Mouse (Mus musculus): ENCODE results near the gene Adck1. TPM values are rescaled to one million over a fixed set of nuclear protein-coding genes. Genes with fewer than 3 reads are reported as not detected.
"Not testable (repeated sequence)": the region's sequence is repeated elsewhere in the genome, so short reads cannot be mapped to it uniquely, and the experiment has no call there.

Adck1 gene
- total RNA-seq (2015; ENCODE audit: low replicate concordance) (1.4 TPM in 1 of 2 replicates, not detected in the other), total RNA-seq (2017; ENCODE audit: low replicate concordance) (0.53 TPM in 1 of 2 replicates, not detected in the other)

GRCm38 (mm10) chr12:88360441-88361119 is at the start of gene Adck1:
Gene Adck1, plus strand, starts transcription at chr12:88360554.
- ATAC-seq (replicated peaks; ENCODE audit: low FRiP score, poor library complexity, severe bottlenecking) = peak; percentile 75

- ATAC-seq (replicated peaks; ENCODE audit: low FRiP score, poor library complexity, severe bottlenecking) = no peak
These were observed 45.8 kb upstream of the Adck1 start for GRCm38 (mm10) chr12:88314556-88314955.

GRCm38 (mm10) chr12:88323926-88324325 is 36.4 kb upstream of the Adck1 start, which contains the start of gene Gm5039:
Gene Gm5039, minus strand, starts transcription at chr12:88324026.
- not testable (repeated sequence) for ATAC-seq (replicated peaks; ENCODE audit: low FRiP score, poor library complexity, severe bottlenecking)

GRCm38 (mm10) chr12:88336662-88337413 is 23.5 kb upstream of the Adck1 start:
- ATAC-seq (replicated peaks; ENCODE audit: low FRiP score, poor library complexity, severe bottlenecking) = not testable (repeated sequence)

GRCm38 (mm10) chr12:88341286-88341685 is 19.1 kb upstream of the Adck1 start:
- ATAC-seq (replicated peaks; ENCODE audit: low FRiP score, poor library complexity, severe bottlenecking) = not testable (repeated sequence)

- ATAC-seq (replicated peaks; ENCODE audit: low FRiP score, poor library complexity, severe bottlenecking) = no peak
These were observed 6.1 kb upstream of the Adck1 start for GRCm38 (mm10) chr12:88354182-88354702.

- no peak for ATAC-seq (replicated peaks; ENCODE audit: low FRiP score, poor library complexity, severe bottlenecking)
These were observed 729 bp downstream of the Adck1 start for GRCm38 (mm10) chr12:88361120-88361445.

GRCm38 (mm10) chr12:88367673-88368072 is 7.3 kb downstream of the Adck1 start:
- no peak for ATAC-seq (replicated peaks; ENCODE audit: low FRiP score, poor library complexity, severe bottlenecking)

- no peak for ATAC-seq (replicated peaks; ENCODE audit: low FRiP score, poor library complexity, severe bottlenecking)
These were observed 8.3 kb downstream of the Adck1 start for GRCm38 (mm10) chr12:88368618-88369017.

- not testable (repeated sequence) for ATAC-seq (replicated peaks; ENCODE audit: low FRiP score, poor library complexity, severe bottlenecking)
These were observed 9.3 kb downstream of the Adck1 start for GRCm38 (mm10) chr12:88369690-88370089.

- ATAC-seq (replicated peaks; ENCODE audit: low FRiP score, poor library complexity, severe bottlenecking) = not testable (repeated sequence)
These were observed 10.0 kb downstream of the Adck1 start for GRCm38 (mm10) chr12:88370321-88370720.

- ATAC-seq (replicated peaks; ENCODE audit: low FRiP score, poor library complexity, severe bottlenecking) = no peak
These were observed 11.7 kb downstream of the Adck1 start for GRCm38 (mm10) chr12:88372018-88372417.

GRCm38 (mm10) chr12:88376820-88377219 is 16.5 kb downstream of the Adck1 start:
- no peak for ATAC-seq (replicated peaks; ENCODE audit: low FRiP score, poor library complexity, severe bottlenecking)

- no peak for ATAC-seq (replicated peaks; ENCODE audit: low FRiP score, poor library complexity, severe bottlenecking)
These were observed 17.9 kb downstream of the Adck1 start for GRCm38 (mm10) chr12:88378256-88378655.

GRCm38 (mm10) chr12:88388832-88389231 is 28.5 kb downstream of the Adck1 start:
- ATAC-seq (replicated peaks; ENCODE audit: low FRiP score, poor library complexity, severe bottlenecking) = no peak

- no peak for ATAC-seq (replicated peaks; ENCODE audit: low FRiP score, poor library complexity, severe bottlenecking)
These were observed 38.3 kb downstream of the Adck1 start for GRCm38 (mm10) chr12:88398658-88399057.

- ATAC-seq (replicated peaks; ENCODE audit: low FRiP score, poor library complexity, severe bottlenecking) = no peak
These were observed 43.2 kb downstream of the Adck1 start for GRCm38 (mm10) chr12:88403541-88403940.

GRCm38 (mm10) chr12:88405113-88405512 is 44.8 kb downstream of the Adck1 start:
- no peak for ATAC-seq (replicated peaks; ENCODE audit: low FRiP score, poor library complexity, severe bottlenecking)

GRCm38 (mm10) chr12:88407996-88408322 is 47.6 kb downstream of the Adck1 start:
- ATAC-seq (replicated peaks; ENCODE audit: low FRiP score, poor library complexity, severe bottlenecking) = no peak

- ATAC-seq (replicated peaks; ENCODE audit: low FRiP score, poor library complexity, severe bottlenecking) = no peak
These were observed 48.1 kb downstream of the Adck1 start for GRCm38 (mm10) chr12:88408323-88409047.
